Mouse (Mus musculus) small intestine, adult 2 months (tissue): ENCODE results near the gene Ralgapb.

Source experiments
- CTCF ChIP-seq: fragments of 200-500 bp; IDR thresholded peaks from 2 replicates; pipeline ENCODE4 v1.5.1; 2012; ENCODE audit warnings: low read depth, mild to moderate bottlenecking, control low read depth, inconsistent platforms, low read length, moderate library complexity, mixed read lengths; ENCODE audit not compliant: insufficient replicate concordance, insufficient read length; ENCODE audit errors: extremely low read depth
- POLR2A ChIP-seq: fragments of 200-500 bp; IDR thresholded peaks from 2 replicates; pipeline ENCODE4 v1.6.1; 2012; ENCODE audit warnings: low read depth, mild to moderate bottlenecking, control low read depth, inconsistent platforms, low read length, moderate library complexity

DNA sequence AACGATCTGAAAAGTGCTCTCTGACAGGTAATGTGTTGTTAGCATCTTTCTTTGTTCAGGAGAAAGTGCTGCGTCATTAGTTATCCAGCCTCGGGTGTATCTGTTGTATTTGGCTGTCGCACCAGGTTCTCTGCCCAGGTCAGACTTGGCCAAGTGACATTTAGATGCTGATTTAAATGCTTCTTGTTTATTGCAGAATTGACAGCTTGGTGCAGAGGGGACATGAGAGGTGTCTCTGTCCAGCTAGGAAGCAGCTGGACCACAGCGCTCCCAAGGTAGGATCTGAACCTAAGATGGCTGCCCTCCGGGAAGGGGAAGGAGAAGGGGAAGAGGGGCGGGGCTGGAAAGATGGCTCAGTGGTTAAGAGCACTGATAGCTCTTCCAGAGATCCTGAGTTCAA is 32.9 kb upstream of the Ralgapb start:
- no peak for TF ChIP-seq CTCF
- no peak for TF ChIP-seq POLR2A
